Mouse (Mus musculus) stomach, postnatal 0 days (tissue): Measurements from ENCODE around the gene Olfr1402. TPM values are rescaled to one million over a fixed set of nuclear protein-coding genes. Genes with fewer than 3 reads are reported as not detected.

Experiments
- ATAC-seq: fragments of 200-750 bp; cut with Nextera tagmentation; 2 replicates; pipeline ENCODE4 v1.8.0; 2017; ENCODE audit not compliant: low FRiP score, low TSS enrichment
- DNase-seq: peaks from one replicate; pipeline ENCODE4 v3.0.0-alpha.2; 2016; ENCODE audit warnings: low spot score
- H3K27ac ChIP-seq: fragments of 300-500 bp; sonication (generic); replicated peaks from 2 replicates; pipeline ENCODE4 v1.5.1; 2014; ENCODE audit warnings: mild to moderate bottlenecking, control low read depth
- H3K27me3 ChIP-seq: fragments of 300-500 bp; sonication (generic); 2 replicates; pipeline ENCODE4 v1.6.1; 2014; ENCODE audit warnings: low read length; ENCODE audit not compliant: control insufficient read depth, insufficient read depth
- H3K36me3 ChIP-seq: fragments of 300-500 bp; sonication (generic); 2 replicates; pipeline ENCODE4 v1.6.1; 2014; ENCODE audit warnings: low read length, mixed read lengths; ENCODE audit not compliant: control insufficient read depth, insufficient read depth
- H3K4me1 ChIP-seq: fragments of 300-500 bp; sonication (generic); replicated peaks from 2 replicates; pipeline ENCODE4 v1.6.1; 2014; ENCODE audit warnings: antibody characterized with exemption; ENCODE audit not compliant: control insufficient read depth, insufficient read depth
- H3K4me2 ChIP-seq: fragments of 300-500 bp; sonication (generic); replicated peaks from 2 replicates; pipeline ENCODE4 v1.6.1; 2014; ENCODE audit warnings: low read depth, mild to moderate bottlenecking, control low read depth, moderate library complexity
- H3K4me3 ChIP-seq: fragments of 300-500 bp; sonication (generic); 2 replicates; pipeline ENCODE4 v1.5.1; 2014; ENCODE audit warnings: low read depth, low read length, control low read depth
- H3K9ac ChIP-seq: fragments of 300-500 bp; sonication (generic); 2 replicates; pipeline ENCODE4 v1.6.1; 2014; ENCODE audit warnings: mild to moderate bottlenecking, low read length, control low read depth, mixed read lengths
- H3K9me3 ChIP-seq: fragments of 300-500 bp; sonication (generic); 2 replicates; pipeline ENCODE4 v1.6.1; 2016; ENCODE audit warnings: low read length; ENCODE audit not compliant: control insufficient read depth
- CTCF ChIP-seq: IDR thresholded peaks from 2 replicates; pipeline ENCODE4 v1.5.1; 2016; ENCODE audit warnings: antibody characterized with exemption, low read depth, mild to moderate bottlenecking, moderate library complexity
- EP300 ChIP-seq: optimal IDR thresholded peaks from 2 replicates; pipeline ENCODE3; 2016; ENCODE audit warnings: antibody characterized with exemption
- WGBS: fragments of 180-500 bp; shearing (Covaris S2); extraction: QIAGEN DNeasy Blood & Tissue Kit; methylation state at CpG from one replicate; pipeline ENCODE4 v1.1.7; 2014; 5-methylcytosine and 5-hydroxymethylcytosine counted together
- polyA plus RNA-seq: library from polyadenylated mRNA; unstranded; fragments of >200 nt; fragmentation: Nextera tagmentation; extraction: Ambion mirVana; gene quantifications from 2 replicates; pipeline ENCODE4 v1.2.1, GENCODE M21; 2015

Olfr1402 gene
- polyA plus RNA-seq, 1 experiment from 2014 or later, result 0.04 TPM

GRCm38 (mm10) chr3:97363418-97364098 lies 58.3 kb downstream of the Olfr1402 start:
- TF ChIP-seq EP300 (no peak), CTCF (no peak)
- DNase-seq (no peak), ATAC-seq (no peak; the same call in 1 of the 2 replicates)
- H3K27me3 ChIP-seq, result no peaks in the 10 kb centered on the region
- H3K27ac ChIP-seq, result no peak overlapping the region
- WGBS, result 23% methylated on average over 3 of the region's 3 CpGs
- no peak overlapping the region for H3K4me2 ChIP-seq
- H3K36me3 ChIP-seq, result no peaks in the 10 kb centered on the region
- H3K9ac ChIP-seq, result no peak overlapping the region
- H3K4me1 ChIP-seq, result no peaks in the 10 kb centered on the region
- H3K4me3 ChIP-seq, result no peak overlapping the region
- no peaks in the 10 kb centered on the region for H3K9me3 ChIP-seq

GRCm38 (mm10) chr3:97358448-97358847 lies 63.4 kb downstream of the Olfr1402 start:
- no peak overlapping the region for H3K27ac ChIP-seq
- WGBS, result 72% methylated on average over 1 of the region's 1 CpGs
- H3K9ac ChIP-seq, result no peak overlapping the region
- H3K4me3 ChIP-seq, result no peak overlapping the region
- no peaks in the 10 kb centered on the region for H3K36me3 ChIP-seq
- no peaks in the 10 kb centered on the region for H3K4me1 ChIP-seq
- TF ChIP-seq EP300 (no peak), CTCF (no peak)
- H3K27me3 ChIP-seq, result no peaks in the 10 kb centered on the region
- no peaks in the 10 kb centered on the region for H3K9me3 ChIP-seq
- no peak overlapping the region for H3K4me2 ChIP-seq
- DNase-seq (no peak), ATAC-seq (no peak)

Other genes with a start within 250 kb of the Olfr1402 start
- 19.2 and 20.2 TPM in 2 replicates for gene Bcl9, start 124.1 kb downstream of the Olfr1402 start, polyA plus RNA-seq
- gene Chd1l, start 188.2 kb upstream of the Olfr1402 start, polyA plus RNA-seq, result 8.9 and 9.7 TPM in 2 replicates
- 26.4 and 31.8 TPM in 2 replicates for gene Fmo5, start 206.8 kb upstream of the Olfr1402 start, polyA plus RNA-seq
- gene Prkab2, start 236.2 kb upstream of the Olfr1402 start, polyA plus RNA-seq, result 4.8 and 5.6 TPM in 2 replicates